Mouse (Mus musculus) testis, adult 2 months (tissue): ENCODE measurements around the gene Gm5415. TPM values are rescaled to one million over a fixed set of nuclear protein-coding genes. Genes with fewer than 3 reads are reported as not detected.
"Not testable (repeated sequence)": the region's sequence is repeated elsewhere in the genome, so short reads cannot be mapped to it uniquely, and the experiment has no call there.

Experiments
- H3K27ac ChIP-seq: fragments of 200-500 bp; 2 replicates; pipeline ENCODE4 v1.5.1; 2012; ENCODE audit warnings: low read depth, low read length; ENCODE audit not compliant: control insufficient read depth, insufficient read depth
- H3K27me3 ChIP-seq: fragments of 200-500 bp; 2 replicates; pipeline ENCODE4 v1.6.1; 2012; ENCODE audit warnings: mild to moderate bottlenecking, low read length, moderate library complexity; ENCODE audit not compliant: control insufficient read depth, insufficient read depth
- H3K36me3 ChIP-seq: fragments of 200-500 bp; 2 replicates; pipeline ENCODE4 v1.6.1; 2012; ENCODE audit warnings: mild to moderate bottlenecking, low read length; ENCODE audit not compliant: control insufficient read depth, insufficient read depth
- H3K4me1 ChIP-seq: fragments of 200-500 bp; 2 replicates; pipeline ENCODE4 v1.6.1; 2012; ENCODE audit warnings: low read length; ENCODE audit not compliant: control insufficient read depth, insufficient read depth
- H3K4me3 ChIP-seq: fragments of 200-500 bp; 2 replicates; pipeline ENCODE4 v1.5.1; 2012; ENCODE audit warnings: low read depth, mild to moderate bottlenecking, low read length, moderate library complexity, mixed read lengths; ENCODE audit not compliant: control insufficient read depth
- CTCF ChIP-seq: fragments of 200-500 bp; IDR thresholded peaks from 2 replicates; pipeline ENCODE4 v1.5.1; 2012; ENCODE audit warnings: low read depth, mild to moderate bottlenecking, inconsistent platforms, low read length, moderate library complexity; ENCODE audit not compliant: control insufficient read depth, insufficient read depth, insufficient replicate concordance
- POLR2A ChIP-seq: fragments of 200-500 bp; IDR thresholded peaks from 2 replicates; pipeline ENCODE4 v1.6.1; 2012; ENCODE audit warnings: low read depth, mild to moderate bottlenecking, inconsistent platforms, low read length, moderate library complexity; ENCODE audit not compliant: control insufficient read depth
- polyA plus RNA-seq: library from polyadenylated mRNA; depleted of rRNA; stranded (reverse); fragments of >200 nt; gene quantifications from 2 replicates; pipeline ENCODE4 v1.2.3, GENCODE M21; 2012; rRNA removed

Gene Gm5415
- polyA plus RNA-seq = 7.7 and 10.5 TPM in 2 replicates

DNA sequence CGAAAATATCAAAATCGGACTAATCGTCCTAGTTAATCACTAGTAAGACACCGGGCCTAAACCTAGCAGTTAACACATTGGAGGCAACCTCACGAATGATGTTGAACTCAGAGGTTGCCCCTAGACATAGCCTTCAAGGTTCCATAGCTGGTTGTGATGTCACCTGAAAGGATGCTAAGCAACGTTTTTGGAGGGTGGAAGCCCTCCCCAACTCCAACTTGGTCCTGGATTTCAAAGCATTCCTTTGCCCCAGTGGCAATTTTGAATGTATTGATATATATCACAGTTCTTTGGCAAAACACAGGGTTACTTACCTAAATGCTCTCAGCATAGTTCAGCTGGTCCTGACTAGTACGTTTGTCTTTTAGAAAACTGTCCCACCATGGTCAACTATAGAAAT, at the start of gene Gm5415:
TSS of gene Gm5415 (minus strand) at position 101 of the 400 bp plus-strand sequence.
- H3K36me3 ChIP-seq, H3K27ac ChIP-seq, H3K27me3 ChIP-seq, H3K4me1 ChIP-seq: not testable (repeated sequence)
- H3K4me3 ChIP-seq = peak within 1 kb of the TSS; percentile 75

DNA sequence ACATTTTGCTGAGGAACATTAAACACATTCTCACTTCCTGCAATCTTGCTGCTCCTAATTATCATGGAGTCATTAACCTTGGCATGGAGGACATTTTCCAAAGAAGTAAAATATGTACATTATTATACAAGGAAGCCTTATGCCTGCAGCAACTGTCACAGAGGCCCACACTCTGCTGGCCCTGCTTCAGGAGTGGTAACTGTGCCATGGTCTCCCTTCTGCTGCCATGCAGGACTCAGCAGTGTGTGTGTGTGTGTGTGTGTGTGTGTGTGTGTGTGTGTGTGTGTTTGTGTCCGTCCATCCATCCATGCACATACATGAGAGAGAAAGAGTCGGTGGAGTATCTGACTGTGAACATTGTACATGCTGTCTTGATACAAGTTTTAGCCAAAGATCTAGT, 21.8 kb upstream of the Gm5415 start:
- Histone ChIP-seq H3K36me3 (no peaks in the 10 kb centered on the region), H3K4me3 (no peak overlapping the region), H3K4me1 (no peaks in the 10 kb centered on the region), H3K27ac (no peak overlapping the region), H3K27me3 (no peaks in the 10 kb centered on the region)
- TF ChIP-seq CTCF = no peak
- TF ChIP-seq POLR2A = no peak

DNA sequence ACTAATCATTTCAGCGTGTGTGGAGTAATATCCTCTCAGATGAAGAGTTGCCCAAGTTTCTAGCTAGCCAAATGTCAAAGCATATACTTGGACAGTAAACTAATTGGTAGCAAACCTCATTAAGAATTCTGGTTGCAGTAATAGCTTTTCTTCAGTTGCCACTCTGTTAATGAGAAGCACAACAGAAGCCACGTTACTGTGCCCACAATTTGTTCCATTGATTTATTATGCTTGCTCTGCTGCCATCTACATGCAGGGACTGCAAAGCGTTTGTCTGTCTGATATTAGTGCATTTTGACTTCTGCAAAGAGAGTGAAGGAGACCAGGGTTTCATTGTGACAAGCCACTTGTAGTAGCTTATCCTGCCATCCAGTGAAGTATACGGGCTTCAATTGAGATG, 6.8 kb upstream of the Gm5415 start:
- TF ChIP-seq POLR2A (no peak), CTCF (no peak)
- Histone ChIP-seq H3K27ac (no peak overlapping the region), H3K4me1 (no peaks in the 10 kb centered on the region), H3K4me3 (no peak overlapping the region), H3K36me3 (no peaks in the 10 kb centered on the region), H3K27me3 (no peaks in the 10 kb centered on the region)

DNA sequence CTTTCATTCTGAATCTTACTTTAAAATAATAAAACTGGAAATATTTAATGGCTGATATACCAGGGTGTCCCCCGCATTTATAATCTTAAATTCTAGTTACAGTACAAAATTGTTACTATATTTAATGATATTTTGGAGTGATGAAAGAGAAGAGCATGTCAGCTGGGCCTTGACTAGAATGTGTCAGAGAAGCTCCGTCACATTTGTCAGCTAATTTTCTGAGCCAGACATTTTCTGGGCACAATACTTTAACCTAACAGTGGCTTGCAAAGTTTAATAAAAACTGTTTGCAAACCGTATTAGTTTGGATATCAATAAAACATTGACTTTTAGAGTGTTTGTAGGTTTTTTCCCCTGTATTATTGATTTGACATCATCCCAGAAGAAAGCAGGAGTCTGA, 6.4 kb upstream of the Gm5415 start:
- no peak overlapping the region for H3K27ac ChIP-seq
- TF ChIP-seq CTCF (no peak), POLR2A (no peak)
- H3K4me1 ChIP-seq = no peaks in the 10 kb centered on the region
- H3K27me3 ChIP-seq = no peaks in the 10 kb centered on the region
- H3K4me3 ChIP-seq = no peak overlapping the region
- H3K36me3 ChIP-seq = no peaks in the 10 kb centered on the region

DNA sequence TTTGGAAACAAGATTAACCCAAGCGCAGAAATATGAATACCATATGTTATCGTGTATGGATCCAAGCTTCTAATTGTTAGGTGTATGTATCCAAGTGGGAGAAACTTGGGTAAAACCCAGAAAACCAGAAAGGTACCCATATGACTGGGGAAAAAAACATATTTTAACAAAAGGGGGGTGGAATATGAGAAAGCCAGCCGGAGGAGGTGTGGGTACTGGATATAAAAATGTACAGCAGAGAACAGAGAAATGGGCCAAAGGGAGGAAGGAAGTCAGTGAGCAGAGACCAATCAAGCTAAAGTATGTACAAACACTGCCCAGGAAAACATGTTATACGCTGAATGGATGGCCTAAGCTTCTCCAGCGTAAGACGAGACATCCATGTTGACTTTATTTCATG, 43.7 kb downstream of the Gm5415 start:
- TF ChIP-seq POLR2A (no peak), CTCF (no peak)
- Histone ChIP-seq H3K4me3 (no peak overlapping the region), H3K4me1 (no peaks in the 10 kb centered on the region)

More for the DNA sequence above, 43.7 kb downstream of the Gm5415 start:
- Histone ChIP-seq H3K27me3 (no peaks in the 10 kb centered on the region), H3K27ac (no peak overlapping the region), H3K36me3 (no peaks in the 10 kb centered on the region)
